Mouse (Mus musculus): Measurements from ENCODE around the gene Ap3d1. TPM values are rescaled to one million over a fixed set of nuclear protein-coding genes. Genes with fewer than 3 reads are reported as not detected.

Ap3d1 gene
- polyA plus RNA-seq, 1 experiment, result 129 TPM

DNA sequence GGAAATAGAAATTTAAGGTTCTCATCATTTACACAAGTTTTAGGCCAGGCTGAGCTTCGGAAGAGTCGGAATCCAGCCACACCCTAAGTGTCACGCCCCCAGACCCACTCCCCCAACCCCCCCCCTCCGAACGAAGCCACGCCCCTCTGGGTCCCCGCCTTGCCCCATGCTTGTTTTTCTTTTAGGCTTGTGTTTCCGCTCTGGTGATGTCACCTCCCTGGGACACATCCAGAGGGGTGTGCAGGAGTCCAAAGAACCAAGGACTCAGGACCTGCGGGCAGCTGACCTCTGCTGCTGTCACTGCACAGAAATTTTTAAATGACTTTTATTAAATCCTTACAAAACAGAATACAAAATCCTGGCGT, 77.1 kb downstream of the Ap3d1 start:
- TF ChIP-seq POLR2A (IDR thresholded peaks at IDR 0.05; ENCODE audit: borderline replicate concordance, low read depth, low read length) (no peak), CTCF (IDR thresholded peaks at IDR 0.05; ENCODE audit: low read depth, low read length) (no peak)
- H3K4me3 ChIP-seq (ENCODE audit: insufficient read depth, low read length), result no peak overlapping the region
- peaks cover 34% of the 10 kb centered on the region for H3K4me1 ChIP-seq (ENCODE audit: control insufficient read depth, insufficient read depth, low read length)
- H3K27ac ChIP-seq (ENCODE audit: insufficient read depth, low read depth, low read length), result peak overlapping the region; percentile 83

DNA sequence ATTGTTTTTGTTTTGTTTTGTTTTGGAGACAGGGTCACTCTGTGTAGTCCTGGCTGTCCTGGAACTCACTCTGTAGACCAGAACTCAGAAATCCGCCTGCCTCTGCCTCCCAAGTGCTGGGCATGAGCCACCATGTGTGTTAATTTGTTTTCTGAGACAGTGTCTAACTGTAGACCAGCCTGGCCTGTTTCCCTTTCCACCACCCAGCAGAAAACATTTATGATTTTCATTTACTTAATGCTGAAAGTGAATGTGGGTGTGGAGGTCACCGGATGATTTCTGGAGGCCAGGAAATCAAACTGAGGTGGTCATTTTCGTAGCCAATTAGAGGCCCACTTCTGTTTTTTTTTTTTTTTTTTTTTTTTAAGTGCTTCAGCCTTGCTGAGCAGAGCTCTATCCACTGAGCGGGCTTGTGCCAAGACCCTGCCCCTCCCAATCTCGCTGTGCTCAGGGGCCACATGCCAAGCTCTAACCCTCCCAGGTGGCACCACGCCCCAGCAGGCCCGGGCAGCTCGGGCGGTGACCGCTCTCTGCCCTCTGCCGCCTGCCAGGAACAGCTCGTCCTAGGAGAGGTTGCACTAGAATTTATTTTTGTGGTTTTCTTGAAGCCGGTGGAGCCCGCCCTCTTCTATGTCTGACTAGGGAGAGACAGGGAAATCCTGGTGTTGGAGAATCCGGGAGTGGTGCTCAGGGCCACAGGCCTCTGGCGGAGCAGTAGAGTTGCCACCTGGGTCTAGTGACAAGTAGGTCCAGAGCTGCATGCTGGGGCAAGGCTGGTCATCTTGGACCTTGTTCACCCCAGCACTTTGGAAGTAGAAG, 77.7 kb downstream of the Ap3d1 start:
- 0 out of 2 replicates have a peak overlapping the region, but pooled peaks have one; percentile 9 for H3K4me3 ChIP-seq (ENCODE audit: insufficient read depth, low read length)
- H3K4me1 ChIP-seq (ENCODE audit: control insufficient read depth, insufficient read depth, low read length), result peaks cover 34% of the 10 kb centered on the region
- TF ChIP-seq POLR2A (IDR thresholded peaks at IDR 0.05; ENCODE audit: borderline replicate concordance, low read depth, low read length) (no peak), CTCF (IDR thresholded peaks at IDR 0.05; ENCODE audit: low read depth, low read length) (no peak)
- peak overlapping the region; percentile 83 for H3K27ac ChIP-seq (ENCODE audit: insufficient read depth, low read depth, low read length)

DNA sequence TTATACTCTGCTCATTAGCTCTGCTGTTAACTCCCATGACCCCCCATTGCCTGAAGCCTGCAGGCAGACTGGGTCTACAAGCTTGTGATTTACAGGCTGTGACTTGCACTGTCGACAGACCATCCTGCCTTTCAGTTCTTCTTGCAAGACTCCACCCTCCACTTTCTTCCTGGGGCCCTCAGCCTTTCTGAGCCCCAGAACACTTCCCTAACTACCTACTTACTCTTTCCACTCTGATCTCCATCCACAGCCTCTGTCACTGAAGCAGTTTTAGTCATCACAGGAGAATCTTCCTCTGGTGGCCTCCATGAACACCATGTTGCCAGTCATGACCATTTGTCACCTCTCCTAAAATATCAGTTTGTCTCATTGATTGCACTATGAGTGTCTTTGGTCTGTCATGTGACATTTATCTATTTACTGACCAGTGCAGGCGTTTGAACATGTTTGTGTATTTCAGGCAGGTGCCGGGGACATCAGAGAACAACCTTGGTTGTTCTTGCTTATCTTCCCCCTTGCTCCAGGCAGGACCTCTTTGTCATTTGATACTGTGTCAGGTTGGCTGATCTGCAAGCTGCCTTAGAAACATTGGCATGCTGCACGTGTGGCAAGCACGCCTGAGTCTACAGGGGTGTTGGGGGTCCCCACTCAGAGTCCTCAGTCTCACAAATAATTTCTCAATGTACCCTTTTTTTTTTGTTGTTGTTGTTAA, 78.4 kb downstream of the Ap3d1 start:
- TF ChIP-seq CTCF (IDR thresholded peaks at IDR 0.05; ENCODE audit: low read depth, low read length) (no peak), POLR2A (IDR thresholded peaks at IDR 0.05; ENCODE audit: borderline replicate concordance, low read depth, low read length) (no peak)
- H3K4me1 ChIP-seq (ENCODE audit: control insufficient read depth, insufficient read depth, low read length), result peaks cover 36% of the 10 kb centered on the region
- no peak overlapping the region; the same call in 1 of the 2 replicates for H3K4me3 ChIP-seq (ENCODE audit: insufficient read depth, low read length)
- H3K27ac ChIP-seq (ENCODE audit: insufficient read depth, low read depth, low read length), result peak overlapping the region; percentile 83

DNA sequence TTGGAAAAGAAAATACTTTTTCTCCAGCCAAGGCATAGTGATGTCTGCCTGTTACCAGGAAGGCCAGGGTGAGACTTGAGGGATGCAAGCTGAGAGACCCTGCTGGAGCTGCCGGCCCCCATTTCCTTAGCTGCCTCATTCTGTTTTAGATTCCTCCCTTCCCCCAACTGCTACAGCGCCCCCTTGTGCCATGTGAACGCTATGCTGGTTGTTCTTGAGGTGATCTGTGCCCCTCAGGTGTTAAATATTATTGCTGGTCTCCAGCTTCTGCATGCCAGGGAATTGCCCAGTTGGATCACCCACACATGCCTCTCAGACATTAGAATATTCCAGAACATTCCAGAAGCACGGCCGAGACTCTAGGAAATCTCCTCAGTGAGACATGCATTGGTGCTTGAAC, 80.9 kb downstream of the Ap3d1 start:
- TF ChIP-seq CTCF (IDR thresholded peaks at IDR 0.05; ENCODE audit: low read depth, low read length), result peak; percentile 66
- no peak for TF ChIP-seq POLR2A (IDR thresholded peaks at IDR 0.05; ENCODE audit: borderline replicate concordance, low read depth, low read length)
- Histone ChIP-seq H3K4me1 (ENCODE audit: control insufficient read depth, insufficient read depth, low read length) (peaks cover 51% of the 10 kb centered on the region), H3K4me3 (ENCODE audit: insufficient read depth, low read length) (no peak overlapping the region), H3K27ac (ENCODE audit: insufficient read depth, low read depth, low read length) (no peak overlapping the region)

- H3K27ac ChIP-seq (ENCODE audit: insufficient read depth, low read depth, low read length), result peak overlapping the region; percentile 42
- H3K4me3 ChIP-seq (ENCODE audit: insufficient read depth, low read length), result peak overlapping the region; percentile 22
- TF ChIP-seq POLR2A (IDR thresholded peaks at IDR 0.05; ENCODE audit: borderline replicate concordance, low read depth, low read length), result no peak
- TF ChIP-seq CTCF (IDR thresholded peaks at IDR 0.05; ENCODE audit: low read depth, low read length), result peak; percentile 56
- peaks cover 45% of the 10 kb centered on the region for H3K4me1 ChIP-seq (ENCODE audit: control insufficient read depth, insufficient read depth, low read length)
Observed at GRCm38 (mm10) chr10:80659213-80659612, 82.9 kb downstream of the Ap3d1 start.

- peak overlapping the region; percentile 22 for H3K4me3 ChIP-seq (ENCODE audit: insufficient read depth, low read length)
- H3K27ac ChIP-seq (ENCODE audit: insufficient read depth, low read depth, low read length), result peak overlapping the region; percentile 62
- TF ChIP-seq POLR2A (IDR thresholded peaks at IDR 0.05; ENCODE audit: borderline replicate concordance, low read depth, low read length), result no peak
- TF ChIP-seq CTCF (IDR thresholded peaks at IDR 0.05; ENCODE audit: low read depth, low read length), result no peak
- H3K4me1 ChIP-seq (ENCODE audit: control insufficient read depth, insufficient read depth, low read length), result peaks cover 41% of the 10 kb centered on the region
Observed at GRCm38 (mm10) chr10:80658841-80659202, 83.2 kb downstream of the Ap3d1 start.

GRCm38 (mm10) chr10:80658194-80658840, 83.7 kb downstream of the Ap3d1 start:
- Histone ChIP-seq H3K27ac (ENCODE audit: insufficient read depth, low read depth, low read length) (peak overlapping the region; percentile 62), H3K4me3 (ENCODE audit: insufficient read depth, low read length) (peak overlapping the region; percentile 6; the same call in 1 of the 2 replicates), H3K4me1 (ENCODE audit: control insufficient read depth, insufficient read depth, low read length) (peaks cover 39% of the 10 kb centered on the region)
- TF ChIP-seq POLR2A (IDR thresholded peaks at IDR 0.05; ENCODE audit: borderline replicate concordance, low read depth, low read length) (no peak), CTCF (IDR thresholded peaks at IDR 0.05; ENCODE audit: low read depth, low read length) (no peak)

Other genes starting within 250 kb of the Ap3d1 start
- gene Onecut3, start 247.4 kb downstream of the Ap3d1 start, polyA plus RNA-seq (2012; ENCODE audit: insufficient read depth, insufficient read length, missing spikeins), result not detected in 2 replicates
- not detected in 2 replicates for gene Atp8b3, start 203.1 kb downstream of the Ap3d1 start, polyA plus RNA-seq (2012; ENCODE audit: insufficient read depth, insufficient read length, missing spikeins)
- gene Rexo1, start 180.7 kb downstream of the Ap3d1 start, polyA plus RNA-seq (2012; ENCODE audit: insufficient read depth, insufficient read length, missing spikeins), result 28.9 and 29.8 TPM in 2 replicates
- gene Klf16, start 164.9 kb downstream of the Ap3d1 start, polyA plus RNA-seq (2012; ENCODE audit: insufficient read depth, insufficient read length, missing spikeins), result 7.7 and 9.3 TPM in 2 replicates
- 63.2 and 67.3 TPM in 2 replicates for gene Abhd17a, start 151.9 kb downstream of the Ap3d1 start, polyA plus RNA-seq (2012; ENCODE audit: insufficient read depth, insufficient read length, missing spikeins)
- 29.3 and 35.4 TPM in 2 replicates for gene Scamp4, start 139.4 kb downstream of the Ap3d1 start, polyA plus RNA-seq (2012; ENCODE audit: insufficient read depth, insufficient read length, missing spikeins)
- gene Adat3, start 139.4 kb downstream of the Ap3d1 start, polyA plus RNA-seq (2012; ENCODE audit: insufficient read depth, insufficient read length, missing spikeins), result 2.2 and 3.2 TPM in 2 replicates
- 1.1 and 2.1 TPM in 2 replicates for gene Gm49322, start 136.2 kb downstream of the Ap3d1 start, polyA plus RNA-seq (2012; ENCODE audit: insufficient read depth, insufficient read length, missing spikeins)
- 87.3 and 98.4 TPM in 2 replicates for gene Csnk1g2, start 119.4 kb downstream of the Ap3d1 start, polyA plus RNA-seq (2012; ENCODE audit: insufficient read depth, insufficient read length, missing spikeins)
- gene Btbd2, start 85.2 kb downstream of the Ap3d1 start, polyA plus RNA-seq (2012; ENCODE audit: insufficient read depth, insufficient read length, missing spikeins), result 20.9 and 22.7 TPM in 2 replicates
- gene Mknk2, start 64.2 kb downstream of the Ap3d1 start, polyA plus RNA-seq (2012; ENCODE audit: insufficient read depth, insufficient read length, missing spikeins), result 107 and 117 TPM in 2 replicates
- gene Mob3a, start 40.3 kb downstream of the Ap3d1 start, polyA plus RNA-seq (2012; ENCODE audit: insufficient read depth, insufficient read length, missing spikeins), result 53.3 and 53.8 TPM in 2 replicates
- gene Izumo4, start 40.1 kb downstream of the Ap3d1 start, polyA plus RNA-seq (2012; ENCODE audit: insufficient read depth, insufficient read length, missing spikeins), result 11.0 and 25.2 TPM in 2 replicates
- 20.9 and 22.1 TPM in 2 replicates for gene Dot1l, start 12.9 kb upstream of the Ap3d1 start, polyA plus RNA-seq (2012; ENCODE audit: insufficient read depth, insufficient read length, missing spikeins)
- 38.5 and 51.4 TPM in 2 replicates for gene Sf3a2, start 55.9 kb upstream of the Ap3d1 start, polyA plus RNA-seq (2012; ENCODE audit: insufficient read depth, insufficient read length, missing spikeins)
- gene Plekhj1, start 56.4 kb upstream of the Ap3d1 start, polyA plus RNA-seq (2012; ENCODE audit: insufficient read depth, insufficient read length, missing spikeins), result 117 and 122 TPM in 2 replicates
- not detected in 2 replicates for gene Amh, start 63.0 kb upstream of the Ap3d1 start, polyA plus RNA-seq (2012; ENCODE audit: insufficient read depth, insufficient read length, missing spikeins)
- gene Jsrp1, start 71.2 kb upstream of the Ap3d1 start, polyA plus RNA-seq (2012; ENCODE audit: insufficient read depth, insufficient read length, missing spikeins), result not detected in 2 replicates
- gene Oaz1, start 84.4 kb upstream of the Ap3d1 start, polyA plus RNA-seq (2012; ENCODE audit: insufficient read depth, insufficient read length, missing spikeins), result 823 and 921 TPM in 2 replicates
- gene Lingo3, start 101.8 kb upstream of the Ap3d1 start, polyA plus RNA-seq (2012; ENCODE audit: insufficient read depth, insufficient read length, missing spikeins), result not detected in 2 replicates
- gene Lsm7, start 112.9 kb upstream of the Ap3d1 start, polyA plus RNA-seq (2012; ENCODE audit: insufficient read depth, insufficient read length, missing spikeins), result 49.7 and 54.3 TPM in 2 replicates
- 15.0 and 20.2 TPM in 2 replicates for gene Sppl2b, start 113.0 kb upstream of the Ap3d1 start, polyA plus RNA-seq (2012; ENCODE audit: insufficient read depth, insufficient read length, missing spikeins)
- gene Tmprss9, start 129.6 kb upstream of the Ap3d1 start, polyA plus RNA-seq (2012; ENCODE audit: insufficient read depth, insufficient read length, missing spikeins), result not detected in 2 replicates
- gene Timm13, start 158.7 kb upstream of the Ap3d1 start, polyA plus RNA-seq (2012; ENCODE audit: insufficient read depth, insufficient read length, missing spikeins), result 76.6 and 101 TPM in 2 replicates
- 18.9 and 19.5 TPM in 2 replicates for gene Lmnb2, start 176.0 kb upstream of the Ap3d1 start, polyA plus RNA-seq (2012; ENCODE audit: insufficient read depth, insufficient read length, missing spikeins)
- gene Gadd45b, start 187.8 kb upstream of the Ap3d1 start, polyA plus RNA-seq (2012; ENCODE audit: insufficient read depth, insufficient read length, missing spikeins), result 15.8 and 20.9 TPM in 2 replicates

Data from bone marrow macrophage, adult 2 months (primary cell).